Comparison of ENCODE assay signal across 8 mouse cellular contexts in genomic region chr5:5343267-5343666, GRCm38 (mm10).
DNase-seq lines count a peak whose midpoint lies in the region; ATAC-seq and TF ChIP-seq lines count a peak whose summit lies in the region.

No protein-coding gene starts in this region.

- no peak overlapping the region for H3K4me2 ChIP-seq in embryonic facial prominence, embryonic 11.5 days (ENCODE audit: low read depth, low read length)
- H3K4me2 ChIP-seq in limb, embryonic 14.5 days (replicated peaks; ENCODE audit: low read depth, low read length, severe bottlenecking), result no peak overlapping the region

- H3K27ac ChIP-seq in embryonic facial prominence, embryonic 11.5 days (replicated peaks; ENCODE audit: low read depth, low read length), result peak overlapping the region; percentile 65
- H3K27ac ChIP-seq in heart, embryonic 10.5 days, result peak overlapping the region; percentile 83
- H3K27ac ChIP-seq in limb, embryonic 14.5 days (replicated peaks; ENCODE audit: low read depth, low read length), result peak overlapping the region; percentile 55

- peak; percentile 49 for DNase-seq in NIH3T3 (ENCODE audit: low read depth)
- DNase-seq in embryonic facial prominence, embryonic 11.5 days (ENCODE audit: low spot score), result no peak
- DNase-seq in heart, embryonic 10.5 days (ENCODE audit: low spot score), result no peak
- no peak for DNase-seq in limb, embryonic 14.5 days (ENCODE audit: low spot score)
- peak; percentile 70 for DNase-seq in skeletal muscle tissue, adult 2 months (ENCODE audit: low read depth, low spot score)
- DNase-seq in cerebellum, postnatal 36 days, result no peak
- no peak for DNase-seq in ovary, adult 18-20 months (ENCODE audit: low spot score)
- no peak for DNase-seq in natural killer cell, adult 2 months (ENCODE audit: low spot score in 2 of 2)

- peaks cover 6% of the 10 kb centered on the region for H3K4me1 ChIP-seq in embryonic facial prominence, embryonic 11.5 days (ENCODE audit: control insufficient read depth, insufficient read depth, low read length)
- peaks cover 37% of the 10 kb centered on the region for H3K4me1 ChIP-seq in heart, embryonic 10.5 days
- peaks cover 22% of the 10 kb centered on the region for H3K4me1 ChIP-seq in limb, embryonic 14.5 days (ENCODE audit: control insufficient read depth, insufficient read depth, low read length)

- H3K27me3 ChIP-seq in embryonic facial prominence, embryonic 11.5 days (ENCODE audit: control insufficient read depth, insufficient read depth, low read length), result no peaks in the 10 kb centered on the region
- H3K27me3 ChIP-seq in heart, embryonic 10.5 days (ENCODE audit: insufficient read depth, poor library complexity, severe bottlenecking), result no peaks in the 10 kb centered on the region
- no peaks in the 10 kb centered on the region for H3K27me3 ChIP-seq in limb, embryonic 14.5 days (ENCODE audit: control insufficient read depth, insufficient read depth, low read length)

- TF ChIP-seq POLR2A in limb, embryonic 14.5 days (IDR thresholded peaks at IDR 0.05; ENCODE audit: borderline replicate concordance, extremely low read depth, insufficient read depth, insufficient read length), result no peak

- peak; percentile 51; the same call in 1 of the 2 replicates for ATAC-seq in embryonic facial prominence, embryonic 11.5 days (replicated peaks; ENCODE audit: insufficient number of reproducible peaks, low FRiP score, low TSS enrichment, low read depth)
- ATAC-seq in limb, embryonic 14.5 days (ENCODE audit: low FRiP score, low read depth), result peak; percentile 64

- no peaks in the 10 kb centered on the region for H3K36me3 ChIP-seq in embryonic facial prominence, embryonic 11.5 days (replicated peaks; ENCODE audit: control insufficient read depth, insufficient read depth, low read depth, low read length)
- no peaks in the 10 kb centered on the region for H3K36me3 ChIP-seq in heart, embryonic 10.5 days
- no peaks in the 10 kb centered on the region for H3K36me3 ChIP-seq in limb, embryonic 14.5 days (ENCODE audit: control insufficient read depth, insufficient read depth, low read length)

- no peaks in the 10 kb centered on the region for H3K9me3 ChIP-seq in embryonic facial prominence, embryonic 11.5 days (replicated peaks; ENCODE audit: control insufficient read depth, low read length)
- no peaks in the 10 kb centered on the region for H3K9me3 ChIP-seq in heart, embryonic 10.5 days
- no peaks in the 10 kb centered on the region for H3K9me3 ChIP-seq in limb, embryonic 14.5 days (ENCODE audit: control insufficient read depth, low read length)

- no peak overlapping the region for H3K9ac ChIP-seq in embryonic facial prominence, embryonic 11.5 days (replicated peaks; ENCODE audit: low read length)
- H3K9ac ChIP-seq in limb, embryonic 14.5 days (ENCODE audit: low read depth, low read length, severe bottlenecking), result no peak overlapping the region

- H3K4me3 ChIP-seq in embryonic facial prominence, embryonic 11.5 days (ENCODE audit: low read depth, low read length), result no peak overlapping the region
- H3K4me3 ChIP-seq in heart, embryonic 10.5 days, result no peak overlapping the region
- no peak overlapping the region for H3K4me3 ChIP-seq in limb, embryonic 14.5 days (replicated peaks; ENCODE audit: low read length)

- 54% methylated on average over 2 of the region's 2 CpGs for WGBS in embryonic facial prominence, embryonic 11.5 days
- WGBS in heart, embryonic 10.5 days, result 22% methylated on average over 2 of the region's 2 CpGs
- WGBS in limb, embryonic 14.5 days, result 26% methylated on average over 2 of the region's 2 CpGs

Comparison
In these comparisons a context has a peak if more than half of its experiments do, and no peak if none do; other contexts are left out.
1. DNase-seq: peak in NIH3T3 (single experiment) and skeletal muscle tissue, adult 2 months (single experiment); none in embryonic facial prominence, embryonic 11.5 days (single experiment), heart, embryonic 10.5 days (single experiment), limb, embryonic 14.5 days (single experiment), cerebellum, postnatal 36 days (0 of 2), ovary, adult 18-20 months (single experiment) and natural killer cell, adult 2 months (0 of 2).
2. Peak in every context shown above with its lines, with median percentiles within 50 percentile points of each other: H3K27ac ChIP-seq.